Mouse (Mus musculus) forebrain, embryonic 14.5 days (tissue): Measurements from ENCODE around the gene Hs3st5. TPM values are rescaled to one million over a fixed set of nuclear protein-coding genes. Genes with fewer than 3 reads are reported as not detected.

Experiments
- ATAC-seq: fragments of 200-750 bp; cut with Nextera tagmentation; 2 replicates; pipeline ENCODE4 v1.8.0; 2017; ENCODE audit warnings: mild to moderate bottlenecking, moderate library complexity
- DNase-seq: peaks from one replicate; pipeline ENCODE4 v3.0.0-alpha.2; 2015; ENCODE audit warnings: low spot score
- H3K27ac ChIP-seq: fragments of 300-500 bp; sonication (generic); 2 replicates; pipeline ENCODE4 v1.5.1; 2014; ENCODE audit warnings: low read depth, mild to moderate bottlenecking, control low read depth, low read length, moderate library complexity
- H3K27me3 ChIP-seq: fragments of 300-500 bp; sonication (generic); replicated peaks from 2 replicates; pipeline ENCODE4 v1.6.1; 2014; ENCODE audit warnings: low read length, control low read depth, mixed read lengths; ENCODE audit not compliant: control insufficient read depth, insufficient read depth
- H3K36me3 ChIP-seq: fragments of 300-500 bp; sonication (generic); 2 replicates; pipeline ENCODE4 v1.6.1; 2014; ENCODE audit warnings: low read length, control low read depth; ENCODE audit not compliant: control insufficient read depth, insufficient read depth
- H3K4me1 ChIP-seq: fragments of 300-500 bp; sonication (generic); 2 replicates; pipeline ENCODE4 v1.6.1; 2014; ENCODE audit warnings: antibody characterized with exemption, low read length, control low read depth; ENCODE audit not compliant: control insufficient read depth, insufficient read depth
- H3K4me2 ChIP-seq: fragments of 300-500 bp; sonication (generic); 2 replicates; pipeline ENCODE4 v1.6.1; 2014; ENCODE audit warnings: mild to moderate bottlenecking, control low read depth, low read length
- H3K4me3 ChIP-seq: fragments of 300-500 bp; sonication (generic); 2 replicates; pipeline ENCODE4 v1.5.1; 2014; ENCODE audit warnings: low read depth, low read length, control low read depth
- H3K9ac ChIP-seq: fragments of 300-500 bp; sonication (generic); 2 replicates; pipeline ENCODE4 v1.6.1; 2014; ENCODE audit warnings: mild to moderate bottlenecking, low read length, control low read depth, moderate library complexity
- H3K9me3 ChIP-seq: fragments of 300-500 bp; sonication (generic); replicated peaks from 2 replicates; pipeline ENCODE4 v1.6.1; 2016; ENCODE audit warnings: low read length, control low read depth, mixed read lengths; ENCODE audit not compliant: control insufficient read depth
- WGBS: fragments of 180-500 bp; shearing (Covaris S2); extraction: QIAGEN DNeasy Blood & Tissue Kit; methylation state at CpG from one replicate; pipeline ENCODE4 v1.1.7; 2014; 5-methylcytosine and 5-hydroxymethylcytosine counted together
- polyA plus RNA-seq: library from polyadenylated mRNA; unstranded; fragments of >200 nt; fragmentation: Nextera tagmentation; extraction: Ambion mirVana; gene quantifications from 2 replicates; pipeline ENCODE4 v1.2.1, GENCODE M21; 2014

Gene Hs3st5
- polyA plus RNA-seq, 1 experiment from 2014 or later, result 6.7 TPM

DNA sequence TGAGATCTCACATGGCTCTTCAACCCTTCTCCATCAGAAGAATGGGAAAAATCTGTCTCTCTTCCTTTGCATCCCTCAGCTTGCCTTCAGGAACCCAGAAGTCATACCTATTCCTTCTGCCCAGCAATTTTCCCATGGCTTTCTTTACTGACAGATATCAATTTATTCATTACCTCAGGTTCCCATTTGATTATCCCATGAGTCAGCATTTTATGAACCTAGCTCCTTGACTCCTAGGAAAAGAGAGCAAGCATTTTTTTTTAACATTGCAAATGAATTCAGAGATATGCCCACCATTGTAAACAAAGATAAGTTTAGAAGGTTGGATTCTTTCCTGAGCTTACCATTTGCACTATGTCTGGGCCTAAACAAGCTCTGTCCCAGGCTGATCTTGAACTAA lies 232.8 kb downstream of the Hs3st5 start:
- Histone ChIP-seq H3K9ac (no peak overlapping the region), H3K4me1 (no peaks in the 10 kb centered on the region), H3K4me3 (no peak overlapping the region), H3K9me3 (no peaks in the 10 kb centered on the region), H3K36me3 (no peaks in the 10 kb centered on the region), H3K27ac (no peak overlapping the region), H3K4me2 (no peak overlapping the region), H3K27me3 (no peaks in the 10 kb centered on the region)
- DNase-seq, result no peak
- no peak for ATAC-seq

DNA sequence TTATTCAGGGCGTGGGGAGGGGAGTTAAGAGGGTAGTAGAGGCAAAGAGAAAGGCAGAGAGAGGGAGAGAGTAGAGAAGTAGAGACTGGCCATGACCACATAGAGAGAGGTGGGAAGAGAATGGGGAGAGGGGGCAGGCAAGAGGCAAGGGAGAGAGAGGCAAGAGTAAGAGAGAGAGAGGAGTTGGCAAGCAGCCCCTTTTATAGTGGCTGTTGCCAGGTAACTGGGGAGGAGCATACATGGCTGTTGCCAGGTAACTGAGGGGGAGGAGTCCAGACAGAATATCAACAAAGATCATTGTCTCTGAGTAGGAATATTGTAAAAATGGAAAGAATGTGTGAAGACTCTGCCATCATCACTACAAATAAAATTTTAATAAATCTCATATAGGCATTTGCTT lies 243.4 kb downstream of the Hs3st5 start:
- 70% methylated on average over 1 of the region's 1 CpGs for WGBS
- no peak overlapping the region for H3K9ac ChIP-seq
- peak; percentile 25 for DNase-seq
- H3K27me3 ChIP-seq, result no peaks in the 10 kb centered on the region
- H3K4me1 ChIP-seq, result no peaks in the 10 kb centered on the region
- no peak overlapping the region for H3K4me2 ChIP-seq
- no peak overlapping the region for H3K27ac ChIP-seq
- no peak for ATAC-seq
- no peak overlapping the region for H3K4me3 ChIP-seq
- H3K36me3 ChIP-seq, result no peaks in the 10 kb centered on the region
- no peaks in the 10 kb centered on the region for H3K9me3 ChIP-seq

DNA sequence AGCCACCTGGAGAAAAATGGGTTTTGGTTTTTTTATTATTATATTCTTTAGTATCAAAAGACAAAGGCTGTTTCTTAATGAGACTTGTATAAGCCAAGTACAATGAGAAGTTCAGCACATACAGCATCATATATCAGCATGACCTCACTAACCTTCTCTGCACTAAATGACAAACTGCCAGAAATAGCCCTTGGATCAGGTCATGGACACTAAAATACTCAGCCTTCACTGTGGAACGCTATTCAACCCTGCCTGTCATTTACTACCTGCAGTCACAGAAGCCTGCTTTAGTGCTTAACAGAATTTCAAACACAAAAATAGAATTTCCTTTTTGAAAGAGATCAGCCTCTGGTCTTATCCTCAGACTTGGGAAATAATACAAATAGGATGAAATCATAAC lies 247.9 kb downstream of the Hs3st5 start:
- Histone ChIP-seq H3K4me1 (no peaks in the 10 kb centered on the region), H3K4me2 (no peak overlapping the region), H3K27me3 (no peaks in the 10 kb centered on the region), H3K27ac (no peak overlapping the region), H3K4me3 (no peak overlapping the region), H3K36me3 (no peaks in the 10 kb centered on the region), H3K9ac (no peak overlapping the region), H3K9me3 (no peaks in the 10 kb centered on the region)
- ATAC-seq (no peak), DNase-seq (no peak)
- WGBS, result 55% methylated on average over 1 of the region's 1 CpGs

DNA sequence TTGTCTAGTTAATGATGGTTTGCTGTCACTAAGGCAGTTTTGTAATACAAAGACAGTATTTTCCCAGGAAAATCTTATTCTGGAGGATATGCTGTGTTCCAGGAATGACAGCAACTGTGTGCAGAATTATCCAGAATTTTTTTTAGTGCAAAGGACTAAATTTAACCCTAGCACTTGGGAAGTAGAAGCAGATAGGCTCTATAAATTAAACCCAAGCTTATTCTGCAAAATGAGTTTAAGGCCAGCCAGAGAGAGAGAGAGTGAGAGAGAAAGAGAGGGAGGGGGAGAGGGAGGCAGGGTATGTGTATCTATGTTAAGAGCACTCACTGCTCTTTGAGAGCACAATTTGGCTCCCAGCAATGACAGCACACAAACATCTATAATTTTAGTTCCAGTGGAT lies 267.0 kb downstream of the Hs3st5 start:
- DNase-seq (peak; percentile 17), ATAC-seq (no peak)
- H3K4me2 ChIP-seq, result no peak overlapping the region
- H3K4me3 ChIP-seq, result no peak overlapping the region
- H3K27ac ChIP-seq, result no peak overlapping the region
- no peaks in the 10 kb centered on the region for H3K27me3 ChIP-seq
- H3K9ac ChIP-seq, result no peak overlapping the region
- H3K36me3 ChIP-seq, result no peaks in the 10 kb centered on the region
- H3K4me1 ChIP-seq, result no peaks in the 10 kb centered on the region
- no peaks in the 10 kb centered on the region for H3K9me3 ChIP-seq

DNA sequence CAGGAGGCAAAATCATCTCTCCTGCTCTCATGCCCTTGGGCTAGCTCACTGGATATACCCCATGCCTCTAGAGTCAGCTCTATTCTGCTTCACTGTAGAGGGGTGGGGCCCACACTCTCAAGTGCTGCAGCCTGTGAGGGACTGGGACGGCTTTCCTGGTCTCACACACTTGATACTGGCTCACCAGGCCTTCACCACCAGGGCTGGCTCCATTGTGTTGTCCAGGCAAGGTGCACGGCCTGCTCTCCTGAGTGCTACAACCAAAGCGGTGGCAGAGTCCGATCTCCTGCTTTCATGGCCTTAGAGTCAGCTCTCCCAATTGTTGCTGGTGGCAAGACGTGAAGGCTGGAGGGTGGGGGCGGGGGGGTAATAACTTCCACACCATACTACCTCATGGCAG lies 268.3 kb downstream of the Hs3st5 start:
- ATAC-seq, result no peak
- Histone ChIP-seq H3K4me2 (no peak overlapping the region), H3K4me1 (no peaks in the 10 kb centered on the region), H3K27ac (no peak overlapping the region), H3K9me3 (no peaks in the 10 kb centered on the region), H3K27me3 (no peaks in the 10 kb centered on the region), H3K36me3 (no peaks in the 10 kb centered on the region), H3K9ac (no peak overlapping the region), H3K4me3 (no peak overlapping the region)
- DNase-seq, result no peak
- 79% methylated on average over 6 of the region's 6 CpGs for WGBS

DNA sequence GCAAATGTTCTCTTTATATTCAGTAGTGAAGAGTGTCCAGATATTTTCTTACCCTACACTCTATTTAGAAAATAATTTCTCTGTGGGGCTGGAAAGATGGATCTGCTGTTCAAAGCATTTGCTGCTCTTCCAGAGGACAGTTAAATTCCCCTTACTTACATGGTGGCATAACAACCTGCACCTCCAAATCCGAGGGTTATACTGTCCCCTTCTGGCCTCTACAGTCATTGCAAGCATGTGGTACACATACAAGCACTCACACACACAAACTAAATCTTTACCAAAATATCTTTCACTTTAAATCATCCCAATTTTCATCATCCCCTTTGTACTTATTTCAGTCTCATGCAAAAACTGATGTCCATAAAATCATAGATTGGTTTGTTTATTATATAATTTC lies 275.0 kb downstream of the Hs3st5 start:
- ATAC-seq, result no peak
- H3K36me3 ChIP-seq, result no peaks in the 10 kb centered on the region
- H3K27me3 ChIP-seq, result no peaks in the 10 kb centered on the region
- H3K27ac ChIP-seq, result no peak overlapping the region
- H3K9me3 ChIP-seq, result no peaks in the 10 kb centered on the region
- no peaks in the 10 kb centered on the region for H3K4me1 ChIP-seq
- no peak for DNase-seq
- no peak overlapping the region for H3K4me2 ChIP-seq
- H3K9ac ChIP-seq, result no peak overlapping the region
- no peak overlapping the region for H3K4me3 ChIP-seq
- 76% methylated on average over 1 of the region's 1 CpGs for WGBS

DNA sequence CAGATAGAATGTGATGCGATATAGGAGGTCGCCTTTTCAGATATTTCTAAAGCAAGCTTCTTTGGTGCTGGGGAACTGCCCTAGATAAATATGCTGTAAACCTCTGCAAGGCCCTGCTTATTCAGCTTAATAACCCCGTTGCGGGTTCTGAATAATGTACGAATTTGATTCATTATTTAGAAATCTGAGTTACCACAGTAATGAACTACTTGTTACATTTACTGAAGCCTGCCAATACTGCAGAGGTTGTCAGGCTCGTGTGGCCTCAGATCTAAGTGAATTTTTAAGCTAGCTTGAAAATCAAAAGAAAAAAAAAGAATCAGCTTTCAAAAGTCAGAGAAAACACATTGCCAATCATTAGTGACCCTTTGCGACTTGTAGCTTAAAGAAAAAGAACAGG lies 280.4 kb downstream of the Hs3st5 start:
- ATAC-seq (no peak), DNase-seq (no peak)
- Histone ChIP-seq H3K27ac (no peak overlapping the region), H3K9ac (no peak overlapping the region), H3K4me1 (no peaks in the 10 kb centered on the region), H3K36me3 (no peaks in the 10 kb centered on the region), H3K9me3 (no peaks in the 10 kb centered on the region), H3K27me3 (no peaks in the 10 kb centered on the region), H3K4me2 (no peak overlapping the region), H3K4me3 (no peak overlapping the region)
- WGBS, result 75% methylated on average over 7 of the region's 7 CpGs

DNA sequence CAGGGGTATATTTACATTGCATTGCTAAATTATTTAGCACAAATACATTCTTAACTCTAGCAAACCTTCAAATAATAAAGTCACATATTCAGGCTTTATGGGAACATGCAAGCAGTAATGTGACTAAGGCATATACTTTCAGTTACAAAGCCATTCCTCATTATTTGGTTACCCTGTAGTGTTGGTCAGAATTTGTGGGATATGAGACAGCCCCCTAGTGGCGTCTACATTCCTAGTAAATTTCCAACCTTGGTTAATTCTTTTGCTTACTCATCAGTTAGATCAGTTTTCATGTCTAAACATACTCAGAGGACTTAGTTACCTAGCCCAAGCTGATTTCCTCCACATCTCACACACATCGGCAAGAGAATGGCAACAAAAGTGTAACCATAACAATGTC lies 285.2 kb downstream of the Hs3st5 start:
- no peak overlapping the region for H3K4me2 ChIP-seq

DNA sequence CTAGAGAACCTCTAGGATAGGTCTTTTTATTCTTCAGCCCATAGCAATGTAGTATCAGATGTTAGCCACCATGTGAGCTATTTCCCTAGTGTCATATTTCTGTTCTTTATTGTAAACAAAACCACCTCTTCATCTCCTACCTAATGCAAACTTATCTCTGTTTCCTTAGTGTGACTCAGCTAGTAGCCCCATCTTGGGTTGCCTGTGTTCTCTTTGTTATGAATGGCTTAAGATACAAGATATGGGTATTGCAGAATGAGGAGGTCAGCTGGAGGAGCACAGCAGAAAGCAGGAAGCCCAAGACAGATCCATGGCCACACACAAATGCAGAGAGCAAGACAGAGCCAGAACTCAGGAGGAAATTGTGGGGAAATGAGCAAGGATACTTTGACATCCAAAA lies 288.7 kb downstream of the Hs3st5 start:
- Histone ChIP-seq H3K27ac (no peak overlapping the region), H3K27me3 (no peaks in the 10 kb centered on the region), H3K9ac (no peak overlapping the region), H3K4me1 (no peaks in the 10 kb centered on the region), H3K4me2 (no peak overlapping the region), H3K4me3 (no peak overlapping the region), H3K36me3 (no peaks in the 10 kb centered on the region), H3K9me3 (no peaks in the 10 kb centered on the region)
- ATAC-seq (no peak), DNase-seq (no peak)

More for the DNA sequence above, 285.2 kb downstream of the Hs3st5 start:
- Histone ChIP-seq H3K4me1 (no peaks in the 10 kb centered on the region), H3K27me3 (no peaks in the 10 kb centered on the region), H3K9ac (no peak overlapping the region), H3K36me3 (no peaks in the 10 kb centered on the region), H3K9me3 (no peaks in the 10 kb centered on the region), H3K27ac (no peak overlapping the region), H3K4me3 (no peak overlapping the region)
- DNase-seq, result peak; percentile 72
- peak; percentile 65; the same call in 1 of the 2 replicates for ATAC-seq
- 41% methylated on average over 2 of the region's 2 CpGs for WGBS
